Mouse (Mus musculus) C2C12 (cell line): ENCODE measurements around the gene 1520401A03Rik. TPM values are rescaled to one million over a fixed set of nuclear protein-coding genes. Genes with fewer than 3 reads are reported as not detected.
A peak's percentile ranks its signal among the peaks of the same experiment; 100 is the strongest.

Experiments
- H3K27me3 ChIP-seq: one replicate; pipeline ENCODE4 v1.6.1; 2011; ENCODE audit not compliant: control insufficient read depth, insufficient read depth, insufficient read length
- H3K36me3 ChIP-seq: one replicate; pipeline ENCODE4 v1.6.1; 2011; ENCODE audit not compliant: control insufficient read depth, insufficient read depth
- H3K4me3 ChIP-seq: one replicate; pipeline ENCODE4 v1.5.1; 2011; ENCODE audit warnings: mild to moderate bottlenecking, control low read depth; ENCODE audit not compliant: poor library complexity, insufficient read depth, severe bottlenecking
- H3K79me2 ChIP-seq: one replicate; pipeline ENCODE4 v1.6.1; 2011; ENCODE audit not compliant: control insufficient read depth, insufficient read depth
- H3K79me3 ChIP-seq: one replicate; pipeline ENCODE4 v1.6.1; 2011; ENCODE audit warnings: low read depth, control low read depth
- H3ac ChIP-seq: one replicate; pipeline ENCODE3; 2011; ENCODE audit warnings: low read depth; ENCODE audit not compliant: control insufficient read depth, insufficient read length
- CEBPB ChIP-seq: IDR thresholded peaks from one replicate; pipeline ENCODE4 v1.6.1; 2011; ENCODE audit warnings: low read depth, mild to moderate bottlenecking, control low read depth, moderate library complexity
- CTCF ChIP-seq: IDR thresholded peaks from one replicate; pipeline ENCODE4 v1.5.1; 2011; ENCODE audit not compliant: control insufficient read depth, insufficient read depth, insufficient read length
- FOSL1 ChIP-seq: IDR thresholded peaks from one replicate; pipeline ENCODE4 v1.8.0; 2011; ENCODE audit warnings: mild to moderate bottlenecking, low read length; ENCODE audit not compliant: poor library complexity, insufficient read depth, severe bottlenecking
- MAX ChIP-seq: IDR thresholded peaks from one replicate; pipeline ENCODE4 v1.6.1; 2011; ENCODE audit warnings: mild to moderate bottlenecking, control low read depth
- MYOD1 ChIP-seq: IDR thresholded peaks from one replicate; pipeline ENCODE4 v1.6.1; 2011; ENCODE audit warnings: low read depth; ENCODE audit not compliant: control insufficient read depth, insufficient read length
- MYOG ChIP-seq: IDR thresholded peaks from one replicate; pipeline ENCODE4 v1.6.1; 2011; ENCODE audit not compliant: control insufficient read depth, insufficient read length; ENCODE audit errors: extremely low read depth
- USF1 ChIP-seq: IDR thresholded peaks from one replicate; pipeline ENCODE4 v1.6.1; 2011; ENCODE audit warnings: low read depth, mild to moderate bottlenecking, control low read depth, moderate library complexity
- polyA plus RNA-seq: library from polyadenylated mRNA; unstranded; fragments of >200 nt; fragmentation: generic; extraction: Trizol; gene quantifications from one replicate; pipeline ENCODE4 v1.2.1, GENCODE M21; 2012; ENCODE audit warnings: missing spikeins

1520401A03Rik gene
- polyA plus RNA-seq, 1 experiment: 0.01 TPM

GRCm38 (mm10) chr17:23703301-23703700 lies 19.3 kb downstream of the 1520401A03Rik start:
- Histone ChIP-seq H3K79me3 (no peaks in the 10 kb centered on the region), H3K27me3 (no peaks in the 10 kb centered on the region), H3K36me3 (no peaks in the 10 kb centered on the region), H3K79me2 (no peaks in the 10 kb centered on the region), H3ac (no peak overlapping the region), H3K4me3 (no peak overlapping the region)
- TF ChIP-seq USF1 (no peak), MYOD1 (no peak), MAX (no peak), MYOG (no peak), FOSL1 (no peak), CEBPB (no peak), CTCF (no peak)

- Histone ChIP-seq H3K79me3 (no peaks in the 10 kb centered on the region), H3K36me3 (no peaks in the 10 kb centered on the region), H3K4me3 (peak overlapping the region; percentile 41), H3ac (peak overlapping the region; percentile 48), H3K27me3 (no peaks in the 10 kb centered on the region), H3K79me2 (no peaks in the 10 kb centered on the region)
- TF ChIP-seq CTCF (peak; percentile 93), MAX (peak; percentile 64), CEBPB (no peak)
Measured at GRCm38 (mm10) chr17:23700079-23700478, 22.5 kb downstream of the 1520401A03Rik start.

GRCm38 (mm10) chr17:23699131-23700077 lies 23.2 kb downstream of the 1520401A03Rik start:
- peak overlapping the region; percentile 41 for H3K4me3 ChIP-seq
- peak overlapping the region; percentile 48 for H3ac ChIP-seq
- no peaks in the 10 kb centered on the region for H3K27me3 ChIP-seq

GRCm38 (mm10) chr17:23695801-23696200 lies 26.8 kb downstream of the 1520401A03Rik start:
- Histone ChIP-seq H3K27me3 (no peaks in the 10 kb centered on the region), H3K4me3 (no peak overlapping the region)
- TF ChIP-seq CTCF (no peak), MAX (no peak), FOSL1 (no peak), MYOD1 (no peak), USF1 (no peak), MYOG (no peak), CEBPB (no peak)

More at GRCm38 (mm10) chr17:23699131-23700077, 23.2 kb downstream of the 1520401A03Rik start:
- H3K79me2 ChIP-seq: no peaks in the 10 kb centered on the region
- no peaks in the 10 kb centered on the region for H3K36me3 ChIP-seq
- TF ChIP-seq MYOD1 (no peak), USF1 (no peak), MYOG (no peak), CEBPB (no peak), CTCF (no peak), FOSL1 (no peak), MAX (no peak)
- H3K79me3 ChIP-seq: no peaks in the 10 kb centered on the region

GRCm38 (mm10) chr17:23694491-23694890 lies 28.1 kb downstream of the 1520401A03Rik start:
- Histone ChIP-seq H3ac (no peak overlapping the region), H3K79me3 (no peaks in the 10 kb centered on the region), H3K79me2 (no peaks in the 10 kb centered on the region), H3K36me3 (no peaks in the 10 kb centered on the region), H3K4me3 (no peak overlapping the region), H3K27me3 (no peaks in the 10 kb centered on the region)
- TF ChIP-seq USF1 (no peak), CEBPB (no peak), MYOD1 (no peak), FOSL1 (no peak), MAX (no peak), CTCF (no peak), MYOG (no peak)

More at GRCm38 (mm10) chr17:23695801-23696200, 26.8 kb downstream of the 1520401A03Rik start:
- Histone ChIP-seq H3K36me3 (no peaks in the 10 kb centered on the region), H3K79me3 (no peaks in the 10 kb centered on the region), H3K79me2 (no peaks in the 10 kb centered on the region), H3ac (no peak overlapping the region)
